Mouse (Mus musculus): Measurements from ENCODE around the gene Ahnak2. TPM values are rescaled to one million over a fixed set of nuclear protein-coding genes. Genes with fewer than 3 reads are reported as not detected.
"Not testable (repeated sequence)": the region's sequence is repeated elsewhere in the genome, so short reads cannot be mapped to it uniquely, and the experiment has no call there.

The Ahnak2 gene
- polyA plus RNA-seq, 1 experiment from 2014 or later: 2.0 TPM

DNA sequence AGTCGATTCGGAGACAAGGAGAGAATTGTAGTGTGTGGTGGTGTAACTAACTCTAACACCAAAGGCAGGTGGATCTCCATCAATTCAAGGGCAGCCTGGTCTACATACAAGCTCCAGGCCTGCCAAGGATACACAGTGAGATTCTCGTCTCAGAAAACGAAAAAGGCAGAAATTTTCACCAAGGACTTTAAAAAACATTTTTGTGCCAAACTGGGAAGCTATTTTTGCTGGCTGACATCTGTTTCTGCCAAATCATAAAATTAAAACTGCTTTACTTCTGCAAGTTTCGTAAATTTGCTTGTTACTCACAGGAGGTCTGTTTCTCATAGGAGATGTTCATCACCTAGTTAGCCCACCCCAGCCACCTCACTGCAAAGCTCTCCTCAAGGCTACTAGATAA, 23.4 kb upstream of the Ahnak2 start:
- H3K4me2 ChIP-seq (ENCODE audit: low read depth, low read length): no peak overlapping the region
- H3K4me3 ChIP-seq (ENCODE audit: low read length): no peak overlapping the region
- peak overlapping the region; percentile 49; the same call in 1 of the 2 replicates for H3K9ac ChIP-seq (ENCODE audit: low read length)
- no peaks in the 10 kb centered on the region for H3K27me3 ChIP-seq (ENCODE audit: control insufficient read depth, insufficient read depth, low read length)
- H3K9me3 ChIP-seq (replicated peaks; ENCODE audit: control insufficient read depth, low read length): no peaks in the 10 kb centered on the region
- no peak for ATAC-seq (replicated peaks; ENCODE audit: extremely low read depth, insufficient read depth, low FRiP score)
- H3K27ac ChIP-seq (ENCODE audit: low read length): no peak overlapping the region
- H3K36me3 ChIP-seq (ENCODE audit: control insufficient read depth, insufficient read depth): peaks cover 12% of the 10 kb centered on the region
- WGBS: 72% methylated on average over 5 of the region's 5 CpGs
- peaks cover 69% of the 10 kb centered on the region for H3K4me1 ChIP-seq (ENCODE audit: control insufficient read depth, insufficient read depth, low read length)

GRCm38 (mm10) chr12:112823221-112823620, 20.8 kb upstream of the Ahnak2 start:
- peak overlapping the region; percentile 57 for H3K27ac ChIP-seq (ENCODE audit: low read length)
- peaks cover 33% of the 10 kb centered on the region for H3K36me3 ChIP-seq (ENCODE audit: control insufficient read depth, insufficient read depth)
- peaks cover 63% of the 10 kb centered on the region for H3K4me1 ChIP-seq (ENCODE audit: control insufficient read depth, insufficient read depth, low read length)
- no peaks in the 10 kb centered on the region for H3K9me3 ChIP-seq (replicated peaks; ENCODE audit: control insufficient read depth, low read length)
- no peaks in the 10 kb centered on the region for H3K27me3 ChIP-seq (ENCODE audit: control insufficient read depth, insufficient read depth, low read length)
- H3K4me3 ChIP-seq (ENCODE audit: low read length): no peak overlapping the region
- H3K4me2 ChIP-seq (ENCODE audit: low read depth, low read length): peak overlapping the region; percentile 25
- no peak for ATAC-seq (replicated peaks; ENCODE audit: extremely low read depth, insufficient read depth, low FRiP score)
- 52% methylated on average over 4 of the region's 4 CpGs for WGBS
- H3K9ac ChIP-seq (ENCODE audit: low read length): peak overlapping the region; percentile 42; the same call in 1 of the 2 replicates

- Histone ChIP-seq H3K4me2 (ENCODE audit: low read depth, low read length) (no peak overlapping the region), H3K9me3 (replicated peaks; ENCODE audit: control insufficient read depth, low read length) (no peaks in the 10 kb centered on the region), H3K27me3 (ENCODE audit: control insufficient read depth, insufficient read depth, low read length) (no peaks in the 10 kb centered on the region), H3K4me1 (ENCODE audit: control insufficient read depth, insufficient read depth, low read length) (peaks cover 58% of the 10 kb centered on the region), H3K9ac (ENCODE audit: low read length) (no peak overlapping the region), H3K4me3 (ENCODE audit: low read length) (no peak overlapping the region), H3K36me3 (ENCODE audit: control insufficient read depth, insufficient read depth) (peaks cover 33% of the 10 kb centered on the region), H3K27ac (ENCODE audit: low read length) (peak overlapping the region; percentile 57)
- ATAC-seq (replicated peaks; ENCODE audit: extremely low read depth, insufficient read depth, low FRiP score): no peak
- WGBS: 56% methylated on average over 2 of the region's 2 CpGs
Measured at GRCm38 (mm10) chr12:112822676-112823075, 20.2 kb upstream of the Ahnak2 start.

- no peaks in the 10 kb centered on the region for H3K27me3 ChIP-seq (ENCODE audit: control insufficient read depth, insufficient read depth, low read length)
- WGBS: 27% methylated on average over 4 of the region's 4 CpGs
Measured at GRCm38 (mm10) chr12:112821974-112822373, 19.5 kb upstream of the Ahnak2 start.

DNA sequence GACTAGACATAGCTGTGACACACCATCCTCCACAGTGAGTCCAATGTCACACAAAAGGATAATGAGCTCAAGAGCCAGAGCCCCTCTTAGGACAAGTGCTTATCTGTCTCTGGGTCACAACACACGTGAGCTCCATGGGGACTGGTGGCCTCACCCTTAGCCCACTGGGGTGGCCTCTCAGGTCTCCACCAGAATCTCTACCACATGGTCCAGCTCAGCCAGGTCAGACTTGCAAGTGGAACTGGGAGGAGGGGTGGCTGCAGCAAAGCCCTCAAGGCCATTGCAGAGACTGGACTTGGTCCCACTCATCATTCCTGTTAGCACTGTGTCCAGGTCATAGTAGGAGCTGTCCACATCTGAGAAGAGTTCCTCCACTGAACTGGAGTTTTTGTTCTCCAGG, 18.8 kb upstream of the Ahnak2 start:
- no peak overlapping the region for H3K4me3 ChIP-seq (ENCODE audit: low read length)
- H3K4me2 ChIP-seq (ENCODE audit: low read depth, low read length): no peak overlapping the region
- H3K27ac ChIP-seq (ENCODE audit: low read length): peak overlapping the region; percentile 66
- WGBS: 19% methylated on average over 1 of the region's 1 CpGs
- no peaks in the 10 kb centered on the region for H3K9me3 ChIP-seq (replicated peaks; ENCODE audit: control insufficient read depth, low read length)
- peaks cover 28% of the 10 kb centered on the region for H3K36me3 ChIP-seq (ENCODE audit: control insufficient read depth, insufficient read depth)
- H3K27me3 ChIP-seq (ENCODE audit: control insufficient read depth, insufficient read depth, low read length): no peaks in the 10 kb centered on the region
- H3K9ac ChIP-seq (ENCODE audit: low read length): no peak overlapping the region
- peaks cover 43% of the 10 kb centered on the region for H3K4me1 ChIP-seq (ENCODE audit: control insufficient read depth, insufficient read depth, low read length)
- peak; percentile 35; the same call in 1 of the 2 replicates for ATAC-seq (replicated peaks; ENCODE audit: extremely low read depth, insufficient read depth, low FRiP score)

More at GRCm38 (mm10) chr12:112821974-112822373, 19.5 kb upstream of the Ahnak2 start:
- ATAC-seq (replicated peaks; ENCODE audit: extremely low read depth, insufficient read depth, low FRiP score): no peak
- Histone ChIP-seq H3K27ac (ENCODE audit: low read length) (peak overlapping the region; percentile 66), H3K4me2 (ENCODE audit: low read depth, low read length) (peak overlapping the region; percentile 33; the same call in 1 of the 2 replicates), H3K36me3 (ENCODE audit: control insufficient read depth, insufficient read depth) (peaks cover 28% of the 10 kb centered on the region), H3K9me3 (replicated peaks; ENCODE audit: control insufficient read depth, low read length) (no peaks in the 10 kb centered on the region), H3K4me3 (ENCODE audit: low read length) (peak overlapping the region; percentile 16; the same call in 1 of the 2 replicates), H3K9ac (ENCODE audit: low read length) (peak overlapping the region; percentile 11; the same call in 1 of the 2 replicates), H3K4me1 (ENCODE audit: control insufficient read depth, insufficient read depth, low read length) (peaks cover 51% of the 10 kb centered on the region)

- 79% methylated on average over 12 of the region's 12 CpGs for WGBS
- peaks cover 28% of the 10 kb centered on the region for H3K36me3 ChIP-seq (ENCODE audit: control insufficient read depth, insufficient read depth)
- no peaks in the 10 kb centered on the region for H3K27me3 ChIP-seq (ENCODE audit: control insufficient read depth, insufficient read depth, low read length)
- H3K4me3 ChIP-seq (ENCODE audit: low read length): no peak overlapping the region
- ATAC-seq (replicated peaks; ENCODE audit: extremely low read depth, insufficient read depth, low FRiP score): no peak
- H3K4me2 ChIP-seq (ENCODE audit: low read depth, low read length): no peak overlapping the region
- H3K27ac ChIP-seq (ENCODE audit: low read length): no peak overlapping the region
- H3K9ac ChIP-seq (ENCODE audit: low read length): no peak overlapping the region
- no peaks in the 10 kb centered on the region for H3K9me3 ChIP-seq (replicated peaks; ENCODE audit: control insufficient read depth, low read length)
- peaks cover 38% of the 10 kb centered on the region for H3K4me1 ChIP-seq (ENCODE audit: control insufficient read depth, insufficient read depth, low read length)
Measured at GRCm38 (mm10) chr12:112820401-112820999, 18.0 kb upstream of the Ahnak2 start.

GRCm38 (mm10) chr12:112819057-112819662, 16.7 kb upstream of the Ahnak2 start:
- H3K27ac ChIP-seq (ENCODE audit: low read length): no peak overlapping the region
- H3K27me3 ChIP-seq (ENCODE audit: control insufficient read depth, insufficient read depth, low read length): no peaks in the 10 kb centered on the region
- H3K9me3 ChIP-seq (replicated peaks; ENCODE audit: control insufficient read depth, low read length): no peaks in the 10 kb centered on the region
- no peak overlapping the region for H3K4me2 ChIP-seq (ENCODE audit: low read depth, low read length)
- H3K9ac ChIP-seq (ENCODE audit: low read length): no peak overlapping the region
- no peak for ATAC-seq (replicated peaks; ENCODE audit: extremely low read depth, insufficient read depth, low FRiP score)
- peaks cover 25% of the 10 kb centered on the region for H3K36me3 ChIP-seq (ENCODE audit: control insufficient read depth, insufficient read depth)
- peaks cover 29% of the 10 kb centered on the region for H3K4me1 ChIP-seq (ENCODE audit: control insufficient read depth, insufficient read depth, low read length)
- H3K4me3 ChIP-seq (ENCODE audit: low read length): no peak overlapping the region
- WGBS: 92% methylated on average over 8 of the region's 8 CpGs

DNA sequence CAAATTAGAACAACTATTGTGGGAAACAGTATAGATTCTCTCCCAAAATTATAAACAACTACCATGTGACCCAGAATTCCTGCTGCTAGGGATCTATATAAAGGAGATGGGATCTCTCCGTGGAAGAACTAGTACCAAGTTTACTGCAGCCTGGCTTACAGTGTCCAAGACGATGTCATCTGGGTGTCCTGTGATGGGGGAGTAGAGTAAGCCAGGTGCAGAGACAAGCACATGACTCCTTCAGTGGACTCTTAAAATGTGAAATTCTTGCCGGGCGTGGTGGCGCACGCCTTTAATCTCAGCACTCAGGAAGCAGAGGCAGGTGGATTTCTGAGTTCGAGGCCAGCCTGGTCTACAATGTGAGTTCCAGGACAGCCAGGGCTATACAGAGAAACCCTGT, 14.4 kb upstream of the Ahnak2 start:
- H3K4me3 ChIP-seq (ENCODE audit: low read length); H3K9ac ChIP-seq (ENCODE audit: low read length); H3K9me3 ChIP-seq (replicated peaks; ENCODE audit: control insufficient read depth, low read length); H3K4me2 ChIP-seq (ENCODE audit: low read depth, low read length); H3K27ac ChIP-seq (ENCODE audit: low read length); ATAC-seq (replicated peaks; ENCODE audit: extremely low read depth, insufficient read depth, low FRiP score); H3K4me1 ChIP-seq (ENCODE audit: control insufficient read depth, insufficient read depth, low read length); H3K27me3 ChIP-seq (ENCODE audit: control insufficient read depth, insufficient read depth, low read length): not testable (repeated sequence)
- peaks cover 25% of the 10 kb centered on the region for H3K36me3 ChIP-seq (ENCODE audit: control insufficient read depth, insufficient read depth)
- 74% methylated on average over 7 of the region's 7 CpGs for WGBS

DNA sequence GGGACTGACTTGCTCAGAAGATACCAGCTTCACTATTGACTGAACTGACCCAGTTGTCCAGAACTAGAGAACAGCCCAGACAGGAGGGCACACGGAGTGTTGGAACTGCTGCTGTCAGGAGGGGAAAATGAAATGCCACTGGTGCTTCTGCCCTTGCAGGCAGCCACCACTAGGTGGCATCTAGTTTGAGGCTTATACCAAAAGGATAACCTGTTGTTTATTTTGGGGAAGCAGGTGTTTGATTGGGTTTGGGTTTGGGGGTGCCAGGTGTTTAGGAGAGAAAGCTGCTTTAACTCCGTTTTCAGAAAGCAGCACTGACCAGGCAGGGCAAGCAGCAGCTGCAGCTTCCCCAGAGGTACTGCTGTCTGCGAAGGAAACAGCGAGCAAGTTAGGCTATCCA, 13.8 kb upstream of the Ahnak2 start:
- Histone ChIP-seq H3K9ac (ENCODE audit: low read length) (no peak overlapping the region), H3K27me3 (ENCODE audit: control insufficient read depth, insufficient read depth, low read length) (no peaks in the 10 kb centered on the region), H3K4me3 (ENCODE audit: low read length) (no peak overlapping the region), H3K4me1 (ENCODE audit: control insufficient read depth, insufficient read depth, low read length) (peaks cover 7% of the 10 kb centered on the region), H3K4me2 (ENCODE audit: low read depth, low read length) (no peak overlapping the region), H3K9me3 (replicated peaks; ENCODE audit: control insufficient read depth, low read length) (no peaks in the 10 kb centered on the region), H3K36me3 (ENCODE audit: control insufficient read depth, insufficient read depth) (peaks cover 24% of the 10 kb centered on the region), H3K27ac (ENCODE audit: low read length) (no peak overlapping the region)
- WGBS: 48% methylated on average over 4 of the region's 4 CpGs
- no peak for ATAC-seq (replicated peaks; ENCODE audit: extremely low read depth, insufficient read depth, low FRiP score)

Measured in heart, embryonic 16.5 days (tissue).